Mouse (Mus musculus) liver, embryonic 15.5 days (tissue): ENCODE data around the gene Ovca2. TPM values are rescaled to one million over a fixed set of nuclear protein-coding genes. Genes with fewer than 3 reads are reported as not detected.

Experiments used
- ATAC-seq: fragments of 200-750 bp; cut with Nextera tagmentation; 2 replicates; pipeline ENCODE4 v1.8.0; 2017; ENCODE audit warnings: moderate number of reproducible peaks, mild to moderate bottlenecking, moderate library complexity; ENCODE audit not compliant: insufficient read depth
- H3K27ac ChIP-seq: fragments of 300-500 bp; sonication (generic); replicated peaks from 2 replicates; pipeline ENCODE4 v1.5.1; 2015; ENCODE audit warnings: mild to moderate bottlenecking, inconsistent platforms
- H3K27me3 ChIP-seq: fragments of 300-500 bp; sonication (generic); 2 replicates; pipeline ENCODE4 v1.6.1; 2015; ENCODE audit warnings: mild to moderate bottlenecking, inconsistent platforms
- H3K36me3 ChIP-seq: fragments of 300-500 bp; sonication (generic); replicated peaks from 2 replicates; pipeline ENCODE4 v1.6.1; 2015; ENCODE audit warnings: moderate library complexity, mild to moderate bottlenecking, inconsistent platforms
- H3K4me1 ChIP-seq: fragments of 300-500 bp; sonication (generic); replicated peaks from 2 replicates; pipeline ENCODE4 v1.6.1; 2015; ENCODE audit warnings: inconsistent platforms
- H3K4me2 ChIP-seq: fragments of 300-500 bp; sonication (generic); 2 replicates; pipeline ENCODE4 v1.6.1; 2015; ENCODE audit warnings: moderate library complexity, mild to moderate bottlenecking, inconsistent platforms
- H3K4me3 ChIP-seq: fragments of 300-500 bp; sonication (generic); replicated peaks from 2 replicates; pipeline ENCODE4 v1.5.1; 2015; ENCODE audit warnings: mild to moderate bottlenecking, inconsistent platforms
- H3K9ac ChIP-seq: fragments of 300-500 bp; sonication (generic); 2 replicates; pipeline ENCODE4 v1.6.1; 2015; ENCODE audit warnings: moderate library complexity, mild to moderate bottlenecking, inconsistent platforms
- H3K9me3 ChIP-seq: fragments of 300-500 bp; sonication (generic); replicated peaks from 2 replicates; pipeline ENCODE4 v1.6.1; 2016; ENCODE audit warnings: inconsistent platforms
- WGBS: fragments of 180-500 bp; shearing (Covaris S2); methylation state at CpG from one replicate; pipeline ENCODE4 v1.1.7; 2015; ENCODE audit warnings: mixed read lengths; ENCODE audit not compliant: insufficient replicate concordance; 5-methylcytosine and 5-hydroxymethylcytosine counted together
- polyA plus RNA-seq: library from polyadenylated mRNA; unstranded; fragments of >200 nt; fragmentation: Nextera tagmentation; extraction: Ambion mirVana; gene quantifications from 2 replicates; pipeline ENCODE4 v1.2.1, GENCODE M21; 2015

Gene Ovca2
- polyA plus RNA-seq, 1 experiment from 2014 or later: 10.2 TPM

DNA sequence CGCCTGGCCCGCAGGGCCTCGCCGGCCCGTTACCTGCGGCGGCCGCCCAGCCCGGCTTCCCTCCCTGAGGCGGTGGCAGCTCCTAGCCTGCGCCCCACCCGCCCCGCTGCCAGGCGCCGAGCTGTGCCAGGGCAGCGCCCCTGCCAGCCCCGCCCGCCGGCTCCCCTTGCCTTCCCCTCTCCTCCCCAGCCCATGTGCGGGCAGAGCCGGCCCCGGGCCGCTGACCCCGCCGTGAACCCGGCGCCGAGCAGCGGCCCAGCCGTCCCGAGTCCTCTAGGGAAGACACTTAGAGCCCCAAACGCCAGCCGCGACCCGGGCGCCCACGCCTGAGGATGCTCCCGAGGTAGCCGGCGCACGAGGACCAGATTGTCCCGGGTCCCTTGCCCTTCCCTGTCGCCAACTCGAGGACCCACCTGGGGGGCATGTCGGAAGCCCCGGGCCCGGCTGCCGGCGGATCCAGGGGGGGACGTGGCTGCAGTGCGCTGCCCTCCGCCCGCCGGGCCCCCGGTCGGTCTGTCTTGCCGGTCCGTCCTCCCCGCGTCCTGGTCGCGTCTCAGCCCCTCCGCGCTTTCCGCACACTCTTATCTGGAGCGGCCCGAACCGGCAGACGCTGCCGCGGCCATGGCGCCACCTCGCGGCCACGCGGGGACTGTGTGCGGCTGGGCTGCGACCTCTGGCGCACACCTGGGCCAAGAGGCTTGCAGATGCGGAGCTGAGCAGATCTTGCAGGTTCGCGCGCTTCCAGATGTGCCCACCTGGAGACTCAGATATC, 9.9 kb downstream of the Ovca2 start:
- H3K9ac ChIP-seq: peak overlapping the region; percentile 32; the same call in 1 of the 2 replicates
- WGBS: under 1% methylated on average over 83 of the region's 83 CpGs
- H3K27ac ChIP-seq: no peak overlapping the region
- peak overlapping the region; percentile 83 for H3K4me2 ChIP-seq
- no peaks in the 10 kb centered on the region for H3K36me3 ChIP-seq
- peaks cover 91% of the 10 kb centered on the region for H3K4me1 ChIP-seq
- H3K9me3 ChIP-seq: no peaks in the 10 kb centered on the region; the same call in 1 of the 2 replicates
- peaks cover 100% of the 10 kb centered on the region for H3K27me3 ChIP-seq
- ATAC-seq: no peak; the same call in 1 of the 2 replicates
- H3K4me3 ChIP-seq: peak overlapping the region; percentile 54

DNA sequence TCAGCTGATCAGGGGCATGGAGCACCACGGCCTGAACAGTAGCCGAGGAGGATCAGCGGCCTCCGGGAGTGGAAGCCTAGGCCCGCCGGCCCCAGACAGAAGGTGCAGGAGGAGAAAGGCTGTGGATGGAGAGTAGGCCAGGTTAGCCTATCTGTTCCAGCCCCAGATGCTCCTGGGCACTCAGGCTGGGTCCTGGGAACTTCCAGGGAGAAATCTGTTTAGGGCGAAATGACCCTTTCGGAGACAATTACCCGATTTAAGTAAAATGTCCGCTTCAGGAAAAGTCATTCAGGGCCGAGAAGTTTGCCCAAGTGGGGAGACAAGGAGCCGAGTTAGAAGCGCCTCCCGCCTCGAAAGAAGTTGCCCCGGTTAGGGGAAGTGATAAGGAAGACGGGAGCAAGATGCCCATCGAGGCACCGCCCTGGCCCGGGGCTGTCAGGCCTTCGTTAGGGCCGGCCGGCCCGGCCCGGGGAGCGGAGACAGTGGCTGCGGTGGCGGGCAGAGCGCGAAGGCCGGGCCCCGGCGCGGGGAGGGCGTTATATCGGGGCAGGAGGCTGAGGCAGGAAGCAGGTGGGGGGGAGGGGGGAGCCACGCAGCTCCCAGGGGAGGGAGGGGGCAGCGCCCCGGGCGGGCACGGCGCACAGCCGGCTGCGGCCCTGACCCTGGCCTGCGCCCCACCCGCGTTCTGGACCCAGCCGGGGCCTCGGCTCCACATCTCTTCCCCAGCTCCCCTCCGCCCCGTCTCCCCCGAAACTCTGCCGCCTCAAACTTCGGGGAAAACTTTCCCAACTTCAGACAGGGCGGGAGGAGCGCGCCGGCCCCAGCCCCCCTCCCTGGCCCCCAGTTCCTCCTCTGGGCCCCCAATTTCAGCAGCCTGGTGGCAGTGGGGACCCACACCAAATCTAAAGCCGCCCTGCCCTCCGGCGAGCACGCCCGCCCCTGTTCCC, 10.7 kb downstream of the Ovca2 start:
- peaks cover 7% of the 10 kb centered on the region for H3K36me3 ChIP-seq
- H3K27ac ChIP-seq: no peak overlapping the region
- WGBS: 2% methylated on average over 60 of the region's 63 CpGs
- H3K4me2 ChIP-seq: peak overlapping the region; percentile 83
- no peak for ATAC-seq
- peak overlapping the region; percentile 54 for H3K4me3 ChIP-seq
- H3K9me3 ChIP-seq: no peaks in the 10 kb centered on the region; the same call in 1 of the 2 replicates
- peaks cover 100% of the 10 kb centered on the region for H3K27me3 ChIP-seq
- H3K9ac ChIP-seq: 0 out of 2 replicates have a peak overlapping the region, but pooled peaks have one; percentile 32
- H3K4me1 ChIP-seq: peaks cover 91% of the 10 kb centered on the region

DNA sequence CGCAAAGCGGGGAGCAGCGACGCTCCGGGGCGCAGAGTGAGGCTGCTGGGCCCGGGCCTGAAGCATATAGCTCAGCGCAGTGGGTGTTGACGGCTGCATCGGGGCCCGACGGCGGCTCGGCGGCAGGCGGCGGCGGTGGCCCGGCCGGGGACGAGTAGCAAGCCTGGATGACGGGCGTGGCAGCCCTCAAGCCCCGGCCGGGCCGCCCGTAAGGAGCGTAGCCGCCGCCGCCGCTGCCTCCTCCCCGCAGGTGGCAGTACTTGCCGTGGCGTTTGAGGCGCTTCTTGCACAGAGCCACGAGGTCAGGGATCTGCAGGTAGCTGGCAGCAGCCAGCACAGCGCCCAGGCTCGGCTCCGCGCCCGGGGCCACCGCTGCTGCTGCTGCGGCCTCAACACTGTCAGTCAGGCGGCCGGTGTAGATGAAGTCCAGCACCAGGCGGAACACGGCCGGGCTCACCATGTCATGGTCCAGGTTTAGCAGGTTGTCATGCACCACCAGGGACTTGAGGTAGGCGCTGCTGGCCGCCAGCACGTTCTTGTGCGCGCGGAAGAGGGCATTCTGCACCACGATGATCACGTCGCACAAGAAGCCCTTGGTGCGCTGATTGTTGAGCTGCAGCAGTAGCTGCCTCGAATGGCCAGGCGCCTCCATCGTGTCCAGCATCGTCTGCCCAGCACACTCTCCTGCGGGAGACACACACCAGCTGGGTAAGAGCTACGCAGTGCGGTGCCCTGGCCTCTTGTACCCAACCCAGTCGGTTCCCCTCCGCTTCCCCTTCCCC, 11.6 kb downstream of the Ovca2 start:
- 3% methylated on average over 68 of the region's 68 CpGs for WGBS
- Histone ChIP-seq H3K9ac (no peak overlapping the region; the same call in 1 of the 2 replicates), H3K4me3 (peak overlapping the region; percentile 54), H3K4me1 (peaks cover 82% of the 10 kb centered on the region), H3K36me3 (peaks cover 14% of the 10 kb centered on the region), H3K4me2 (peak overlapping the region; percentile 83), H3K9me3 (no peaks in the 10 kb centered on the region; the same call in 1 of the 2 replicates), H3K27me3 (peaks cover 93% of the 10 kb centered on the region), H3K27ac (no peak overlapping the region)
- ATAC-seq: no peak

DNA sequence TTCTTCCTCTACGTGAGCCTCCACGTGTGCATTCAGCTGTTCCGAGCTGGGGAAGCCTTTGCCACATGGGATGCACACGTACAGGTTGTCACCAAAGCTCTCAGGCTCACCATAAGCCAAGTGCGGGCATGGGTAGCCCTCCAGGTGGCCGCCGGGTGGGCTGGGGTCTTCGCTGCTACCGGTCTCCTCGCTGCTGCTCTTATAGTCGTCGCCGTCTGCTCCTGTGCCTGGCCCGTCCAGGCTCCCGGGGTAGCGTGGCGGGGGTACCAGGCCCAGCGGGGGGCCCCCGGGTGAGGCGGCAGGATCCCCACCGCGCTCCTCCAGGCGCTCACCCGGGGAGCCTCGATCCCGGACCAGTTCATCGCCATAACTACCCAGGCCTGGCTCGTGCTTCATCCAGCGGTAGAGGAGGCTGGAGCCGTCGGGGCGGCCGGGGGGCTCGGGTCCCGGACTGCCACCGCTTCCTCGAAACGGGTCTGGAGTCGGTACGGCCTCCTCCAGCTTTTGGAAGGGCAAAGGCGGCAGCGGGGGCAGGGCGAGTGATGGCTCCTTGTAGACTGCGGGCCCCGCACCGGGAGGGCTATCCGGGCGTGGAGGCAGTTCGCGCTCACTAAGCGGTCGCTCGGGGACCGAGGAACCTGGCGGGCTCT, 12.3 kb downstream of the Ovca2 start:
- no peak for ATAC-seq
- Histone ChIP-seq H3K4me2 (peak overlapping the region; percentile 83), H3K9ac (no peak overlapping the region), H3K36me3 (peaks cover 17% of the 10 kb centered on the region), H3K4me3 (peak overlapping the region; percentile 54), H3K27me3 (peaks cover 85% of the 10 kb centered on the region), H3K9me3 (no peaks in the 10 kb centered on the region; the same call in 1 of the 2 replicates), H3K4me1 (peaks cover 76% of the 10 kb centered on the region), H3K27ac (no peak overlapping the region)
- WGBS: 6% methylated on average over 55 of the region's 55 CpGs

DNA sequence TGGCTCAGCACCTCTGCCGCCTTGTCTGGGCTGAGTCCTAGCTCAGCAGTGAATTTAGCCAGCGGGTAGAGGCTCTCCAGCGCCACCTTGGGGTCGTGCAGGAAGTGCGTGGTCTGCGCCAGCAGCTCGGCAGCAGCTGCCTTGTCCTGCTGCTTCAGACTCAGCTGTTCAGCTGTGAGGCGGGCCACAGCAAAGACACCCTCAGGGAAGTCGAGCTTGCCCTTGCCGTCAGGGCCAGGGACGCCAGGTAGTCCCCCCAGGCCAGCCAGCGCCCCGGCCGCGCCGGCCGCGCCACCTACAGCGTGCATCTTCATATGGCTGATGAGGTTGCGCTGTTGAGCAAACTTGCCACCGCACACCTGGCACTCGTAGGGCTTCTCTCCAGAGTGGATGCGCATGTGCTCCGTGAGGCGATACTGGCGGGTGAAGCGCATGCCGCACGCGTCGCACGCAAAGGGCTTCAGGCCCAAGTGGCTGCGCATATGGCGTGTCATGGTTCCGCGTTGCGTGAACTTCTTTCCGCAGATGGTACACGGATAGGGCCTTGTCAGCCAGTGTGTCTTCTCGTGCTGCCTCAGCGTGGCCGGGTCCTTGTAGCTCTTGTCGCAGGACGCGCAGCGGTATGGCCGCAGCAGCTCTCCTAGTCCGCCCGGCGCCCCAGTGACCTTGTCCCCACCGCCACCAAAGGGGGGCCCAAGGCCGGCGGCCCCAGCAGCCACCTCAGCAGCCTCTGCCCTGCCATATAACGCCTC, 13.0 kb downstream of the Ovca2 start:
- 4% methylated on average over 54 of the region's 54 CpGs for WGBS
- no peaks in the 10 kb centered on the region; the same call in 1 of the 2 replicates for H3K9me3 ChIP-seq
- peak; percentile 23; the same call in 1 of the 2 replicates for ATAC-seq
- peak overlapping the region; percentile 54 for H3K4me3 ChIP-seq
- H3K4me1 ChIP-seq: peaks cover 71% of the 10 kb centered on the region
- H3K36me3 ChIP-seq: peaks cover 24% of the 10 kb centered on the region
- peak overlapping the region; percentile 83 for H3K4me2 ChIP-seq
- H3K27me3 ChIP-seq: peaks cover 78% of the 10 kb centered on the region
- 0 out of 2 replicates have a peak overlapping the region, but pooled peaks have one; percentile 11 for H3K9ac ChIP-seq
- no peak overlapping the region for H3K27ac ChIP-seq

DNA sequence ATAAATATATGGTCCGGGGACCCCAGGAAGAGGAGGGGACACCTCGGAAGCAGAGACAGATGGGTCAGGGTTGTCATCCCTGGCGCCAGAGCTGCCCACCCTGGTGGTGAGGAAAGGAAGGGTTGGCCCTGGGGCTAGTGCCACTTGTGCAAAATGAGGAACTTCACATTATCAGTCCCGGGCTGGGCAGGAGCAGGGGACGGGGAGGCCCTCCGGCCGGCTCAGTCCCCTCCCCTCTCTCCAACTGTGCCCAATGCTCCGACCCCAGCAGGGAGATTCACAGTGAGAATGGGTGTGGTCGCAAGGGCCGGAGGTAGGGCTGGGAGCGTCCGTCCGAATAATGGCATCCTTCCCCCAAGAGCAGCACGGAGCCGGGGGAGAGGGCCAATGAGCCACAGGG, 13.9 kb downstream of the Ovca2 start:
- Histone ChIP-seq H3K4me1 (peaks cover 62% of the 10 kb centered on the region), H3K4me2 (peak overlapping the region; percentile 83), H3K9ac (no peak overlapping the region), H3K27me3 (peaks cover 70% of the 10 kb centered on the region), H3K9me3 (no peaks in the 10 kb centered on the region; the same call in 1 of the 2 replicates), H3K36me3 (peaks cover 31% of the 10 kb centered on the region), H3K4me3 (no peak overlapping the region; the same call in 1 of the 2 replicates), H3K27ac (no peak overlapping the region)
- 10% methylated on average over 15 of the region's 15 CpGs for WGBS
- ATAC-seq: no peak

DNA sequence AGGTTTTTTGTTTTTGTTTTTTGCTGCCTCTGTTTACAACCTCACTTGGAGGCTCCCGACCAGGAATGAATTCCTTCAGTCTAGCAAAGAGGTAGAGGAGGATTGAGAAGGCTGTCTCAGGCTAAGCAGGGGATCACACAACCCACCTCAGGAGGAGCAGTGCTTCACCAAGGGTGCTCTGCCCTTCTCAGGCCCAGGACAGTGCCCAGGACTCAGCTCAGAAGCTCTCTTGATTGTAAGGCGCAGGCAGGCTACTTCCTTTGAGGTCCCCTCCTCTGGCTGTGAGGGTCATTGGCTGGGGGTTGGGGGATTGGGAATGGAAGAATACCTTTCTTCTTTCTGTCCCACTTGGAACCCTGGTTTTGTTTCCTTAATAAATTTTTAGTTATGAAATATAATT, 14.6 kb downstream of the Ovca2 start:
- Histone ChIP-seq H3K9me3 (no peaks in the 10 kb centered on the region), H3K4me1 (peaks cover 58% of the 10 kb centered on the region), H3K4me2 (no peak overlapping the region), H3K4me3 (no peak overlapping the region), H3K9ac (no peak overlapping the region), H3K27me3 (peaks cover 63% of the 10 kb centered on the region), H3K36me3 (peaks cover 31% of the 10 kb centered on the region), H3K27ac (no peak overlapping the region)
- no peak for ATAC-seq
- WGBS: 63% methylated on average over 2 of the region's 2 CpGs

DNA sequence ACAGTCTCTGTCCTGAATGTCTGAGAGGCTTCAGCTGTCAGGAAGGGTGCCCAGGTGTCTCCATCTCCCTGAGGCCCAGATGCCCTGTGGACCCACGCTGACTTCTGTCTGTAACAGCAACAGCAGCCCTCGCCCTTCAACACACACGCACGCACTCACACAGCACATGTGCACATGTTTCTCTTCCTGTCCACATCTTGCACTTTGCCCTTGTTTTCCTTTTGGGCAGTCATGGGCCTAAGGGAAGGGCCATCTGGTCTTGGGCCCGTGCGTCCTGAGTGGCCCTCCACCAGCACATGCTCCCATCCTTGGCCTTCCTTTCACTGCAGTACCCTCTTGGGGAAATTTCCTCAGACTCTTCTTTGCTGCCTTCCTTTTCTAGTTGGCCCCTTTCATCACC, 15.3 kb downstream of the Ovca2 start:
- Histone ChIP-seq H3K27me3 (peaks cover 56% of the 10 kb centered on the region), H3K9ac (no peak overlapping the region), H3K4me1 (peaks cover 53% of the 10 kb centered on the region), H3K4me2 (no peak overlapping the region), H3K36me3 (peaks cover 31% of the 10 kb centered on the region), H3K27ac (no peak overlapping the region), H3K4me3 (no peak overlapping the region), H3K9me3 (no peaks in the 10 kb centered on the region)
- ATAC-seq: no peak
- 65% methylated on average over 6 of the region's 6 CpGs for WGBS

DNA sequence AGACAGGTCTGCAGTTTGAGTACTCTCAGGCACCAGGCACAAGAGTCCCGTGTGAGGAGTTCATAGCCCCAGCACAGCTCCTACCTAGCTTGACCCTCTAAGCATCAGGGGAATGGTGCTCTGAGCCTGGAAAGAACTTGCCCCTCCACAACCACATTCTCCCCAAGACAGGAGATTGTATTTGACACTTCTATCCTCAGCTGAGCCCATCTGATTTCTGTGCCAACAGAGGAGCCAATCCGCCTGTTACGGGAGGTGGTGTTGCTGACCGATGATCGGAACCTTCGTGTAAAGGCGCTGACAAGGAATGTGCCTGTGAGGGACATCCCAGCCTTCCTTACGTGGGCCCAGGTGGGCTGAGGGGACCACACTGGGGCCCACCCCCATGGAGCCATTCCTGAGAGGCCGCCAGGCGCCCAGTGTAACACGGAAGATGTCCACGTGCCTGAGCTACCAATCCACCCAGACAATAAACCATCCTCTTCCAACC, 16.0 kb downstream of the Ovca2 start:
- no peak overlapping the region for H3K4me3 ChIP-seq
- H3K36me3 ChIP-seq: peaks cover 31% of the 10 kb centered on the region
- ATAC-seq: no peak
- H3K9ac ChIP-seq: no peak overlapping the region
- no peak overlapping the region for H3K4me2 ChIP-seq
- peaks cover 53% of the 10 kb centered on the region for H3K4me1 ChIP-seq
- H3K27ac ChIP-seq: no peak overlapping the region
- H3K27me3 ChIP-seq: peaks cover 49% of the 10 kb centered on the region
- H3K9me3 ChIP-seq: no peaks in the 10 kb centered on the region
- 86% methylated on average over 12 of the region's 12 CpGs for WGBS
